Mouse (Mus musculus): Measurements from ENCODE around the gene Rims4.

DNA sequence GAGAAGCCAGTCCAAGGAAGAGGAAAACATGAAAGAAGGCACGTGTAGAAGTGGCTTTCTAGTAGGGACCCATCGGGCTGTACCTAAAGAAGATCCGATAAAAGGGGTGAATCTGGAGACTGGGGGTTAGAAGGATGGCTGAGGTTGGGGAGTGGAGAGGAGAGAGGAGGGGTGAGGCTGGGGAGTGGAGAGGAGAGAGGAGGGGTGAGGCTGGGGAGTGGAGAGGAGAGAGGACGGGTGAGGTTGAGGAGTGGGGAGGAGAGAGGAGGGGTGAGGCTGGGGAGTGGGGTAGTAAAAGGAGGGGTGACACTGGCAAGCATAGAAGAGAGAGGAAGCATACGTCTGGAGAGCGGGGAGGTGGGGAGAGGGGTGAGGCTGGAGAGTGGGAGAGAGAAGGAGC, 61.2 kb downstream of the Rims4 start:
- TF ChIP-seq CTCF (IDR thresholded peaks at IDR 0.05; ENCODE audit: extremely low read depth, insufficient read length, insufficient replicate concordance, low read depth, low read length) (no peak), POLR2A (IDR thresholded peaks at IDR 0.05; ENCODE audit: low read depth, low read length) (no peak)

Measured in small intestine, adult 2 months (tissue).